Mouse (Mus musculus) erythroblast, embryonic 14.5 days (primary cell): ENCODE results near the gene Rgs10. TPM values are rescaled to one million over a fixed set of nuclear protein-coding genes. Genes with fewer than 3 reads are reported as not detected.

Experiments used
- H3K27me3 ChIP-seq: 2 replicates; pipeline ENCODE4 v1.6.1; 2012; ENCODE audit warnings: inconsistent platforms; ENCODE audit not compliant: control insufficient read depth
- H3K36me3 ChIP-seq: 2 replicates; pipeline ENCODE4 v1.6.1; 2012; ENCODE audit warnings: mild to moderate bottlenecking, inconsistent platforms; ENCODE audit not compliant: control insufficient read depth
- H3K4me1 ChIP-seq: 2 replicates; pipeline ENCODE4 v1.6.1; 2012; ENCODE audit warnings: inconsistent platforms; ENCODE audit not compliant: control insufficient read depth
- H3K4me3 ChIP-seq: replicated peaks from 2 replicates; pipeline ENCODE3; 2012; ENCODE audit warnings: moderate library complexity, mild to moderate bottlenecking, inconsistent platforms
- H3K9me3 ChIP-seq: 2 replicates; pipeline ENCODE4 v1.6.1; 2012; ENCODE audit warnings: low read length, inconsistent platforms, mixed read lengths; ENCODE audit not compliant: control insufficient read depth
- GATA1 ChIP-seq: IDR thresholded peaks from 2 replicates; pipeline ENCODE4 v1.6.1; 2012; ENCODE audit warnings: low read length, inconsistent platforms, mixed read lengths
- TAL1 ChIP-seq: IDR thresholded peaks from 3 replicates; pipeline ENCODE4 v1.6.1; 2012; ENCODE audit warnings: low read length, inconsistent platforms, mixed read lengths
- polyA plus RNA-seq: library from polyadenylated mRNA; stranded (reverse); fragments of >175 nt; gene quantifications from 2 replicates; pipeline ENCODE4 v1.2.3, GENCODE M21; 2012

Gene Rgs10
- polyA plus RNA-seq, 1 experiment: 4.1 TPM

- H3K9me3 ChIP-seq: peaks cover 5% of the 10 kb centered on the region
- TF ChIP-seq GATA1: no peak
- no peak for TF ChIP-seq TAL1
- no peak overlapping the region for H3K4me3 ChIP-seq
- H3K4me1 ChIP-seq: no peaks in the 10 kb centered on the region; the same call in none of the 2 replicates
- H3K36me3 ChIP-seq: peaks cover 19% of the 10 kb centered on the region
- H3K27me3 ChIP-seq: no peaks in the 10 kb centered on the region
These were observed 49.7 kb downstream of the Rgs10 start for GRCm38 (mm10) chr7:128368828-128369227.

- H3K36me3 ChIP-seq: peaks cover 1% of the 10 kb centered on the region
- no peaks in the 10 kb centered on the region; the same call in 1 of the 2 replicates for H3K27me3 ChIP-seq
- no peaks in the 10 kb centered on the region for H3K9me3 ChIP-seq
- no peak overlapping the region for H3K4me3 ChIP-seq
- TF ChIP-seq GATA1: no peak
- TF ChIP-seq TAL1: no peak
- no peaks in the 10 kb centered on the region; the same call in none of the 2 replicates for H3K4me1 ChIP-seq
These were observed 51.9 kb downstream of the Rgs10 start for GRCm38 (mm10) chr7:128366654-128367053.

GRCm38 (mm10) chr7:128365096-128365715 is 53.4 kb downstream of the Rgs10 start:
- TF ChIP-seq GATA1: no peak
- Histone ChIP-seq H3K4me1 (no peaks in the 10 kb centered on the region; the same call in none of the 2 replicates), H3K27me3 (no peaks in the 10 kb centered on the region; the same call in 1 of the 2 replicates), H3K9me3 (no peaks in the 10 kb centered on the region), H3K36me3 (no peaks in the 10 kb centered on the region), H3K4me3 (no peak overlapping the region)

- no peaks in the 10 kb centered on the region; the same call in none of the 2 replicates for H3K4me1 ChIP-seq
- TF ChIP-seq GATA1: no peak
- TF ChIP-seq TAL1: no peak
- H3K9me3 ChIP-seq: no peaks in the 10 kb centered on the region
- H3K27me3 ChIP-seq: no peaks in the 10 kb centered on the region; the same call in 1 of the 2 replicates
- H3K4me3 ChIP-seq: no peak overlapping the region
- H3K36me3 ChIP-seq: no peaks in the 10 kb centered on the region
These were observed 54.0 kb downstream of the Rgs10 start for GRCm38 (mm10) chr7:128364526-128364925.

- H3K4me3 ChIP-seq: no peak overlapping the region
- no peaks in the 10 kb centered on the region for H3K9me3 ChIP-seq
- H3K27me3 ChIP-seq: peaks cover 4% of the 10 kb centered on the region; the same call in 1 of the 2 replicates
- H3K4me1 ChIP-seq: no peaks in the 10 kb centered on the region; the same call in 1 of the 2 replicates
- TF ChIP-seq GATA1 (no peak), TAL1 (no peak)
- H3K36me3 ChIP-seq: no peaks in the 10 kb centered on the region
These were observed 54.8 kb downstream of the Rgs10 start for GRCm38 (mm10) chr7:128363806-128364205.

GRCm38 (mm10) chr7:128362916-128363315 is 55.6 kb downstream of the Rgs10 start:
- Histone ChIP-seq H3K27me3 (peaks cover 4% of the 10 kb centered on the region; the same call in 1 of the 2 replicates), H3K36me3 (no peaks in the 10 kb centered on the region), H3K4me1 (no peaks in the 10 kb centered on the region; the same call in 1 of the 2 replicates), H3K9me3 (no peaks in the 10 kb centered on the region), H3K4me3 (no peak overlapping the region)
- TF ChIP-seq GATA1 (no peak), TAL1 (no peak)

- H3K4me3 ChIP-seq: no peak overlapping the region
- H3K27me3 ChIP-seq: peaks cover 7% of the 10 kb centered on the region; the same call in 1 of the 2 replicates
- no peaks in the 10 kb centered on the region for H3K9me3 ChIP-seq
- H3K36me3 ChIP-seq: no peaks in the 10 kb centered on the region
- H3K4me1 ChIP-seq: no peaks in the 10 kb centered on the region; the same call in 1 of the 2 replicates
- TF ChIP-seq GATA1 (no peak), TAL1 (no peak)
These were observed 58.8 kb downstream of the Rgs10 start for GRCm38 (mm10) chr7:128359741-128360140.

- Histone ChIP-seq H3K4me1 (no peaks in the 10 kb centered on the region; the same call in 1 of the 2 replicates), H3K9me3 (no peaks in the 10 kb centered on the region), H3K4me3 (no peak overlapping the region), H3K27me3 (peaks cover 7% of the 10 kb centered on the region; the same call in 1 of the 2 replicates), H3K36me3 (no peaks in the 10 kb centered on the region)
- TF ChIP-seq GATA1 (no peak), TAL1 (no peak)
These were observed 59.4 kb downstream of the Rgs10 start for GRCm38 (mm10) chr7:128359164-128359563.

- no peaks in the 10 kb centered on the region for H3K9me3 ChIP-seq
- peaks cover 7% of the 10 kb centered on the region; the same call in 1 of the 2 replicates for H3K27me3 ChIP-seq
- TF ChIP-seq GATA1: no peak
- no peak for TF ChIP-seq TAL1
- H3K36me3 ChIP-seq: no peaks in the 10 kb centered on the region
- H3K4me3 ChIP-seq: no peak overlapping the region
- no peaks in the 10 kb centered on the region; the same call in 1 of the 2 replicates for H3K4me1 ChIP-seq
These were observed 59.8 kb downstream of the Rgs10 start for GRCm38 (mm10) chr7:128358741-128359140.
